Mouse (Mus musculus) ES-Bruce4 (cell line): ENCODE measurements around the gene Ppip5k2. TPM values are rescaled to one million over a fixed set of nuclear protein-coding genes. Genes with fewer than 3 reads are reported as not detected.

ENCODE experiments used
- H3K27ac ChIP-seq: 2 replicates; pipeline ENCODE4 v1.5.1; 2012; ENCODE audit warnings: low read length, inconsistent platforms; ENCODE audit not compliant: insufficient read depth
- H3K27me3 ChIP-seq: 2 replicates; pipeline ENCODE4 v1.6.1; 2012; ENCODE audit warnings: mild to moderate bottlenecking, low read length, inconsistent platforms; ENCODE audit not compliant: control insufficient read depth, poor library complexity, insufficient read depth, severe bottlenecking
- H3K36me3 ChIP-seq: 2 replicates; pipeline ENCODE4 v1.6.1; 2012; ENCODE audit warnings: inconsistent platforms, mild to moderate bottlenecking, low read length, moderate library complexity; ENCODE audit not compliant: control insufficient read depth, poor library complexity, insufficient read depth, severe bottlenecking
- H3K4me1 ChIP-seq: one replicate; pipeline ENCODE4 v1.8.1; 2011; ENCODE audit warnings: low read length; ENCODE audit not compliant: control insufficient read depth, insufficient read depth
- H3K4me3 ChIP-seq: 2 replicates; pipeline ENCODE4 v1.5.1; 2011; ENCODE audit warnings: low read depth, mild to moderate bottlenecking, low read length
- H3K9ac ChIP-seq: 2 replicates; pipeline ENCODE4 v1.6.1; 2012; ENCODE audit warnings: low read depth, mild to moderate bottlenecking, inconsistent platforms; ENCODE audit not compliant: poor library complexity, severe bottlenecking
- H3K9me3 ChIP-seq: replicated peaks from 2 replicates; pipeline ENCODE4 v1.6.1; 2012; ENCODE audit warnings: mild to moderate bottlenecking, low read length, inconsistent platforms; ENCODE audit not compliant: control insufficient read depth, poor library complexity, insufficient read depth, severe bottlenecking
- CTCF ChIP-seq: IDR thresholded peaks from one replicate; pipeline ENCODE4 v1.8.1; 2011; ENCODE audit warnings: low read depth, low read length
- EP300 ChIP-seq: IDR thresholded peaks from 2 replicates; pipeline ENCODE4 v1.6.1; 2011; ENCODE audit warnings: low read depth, low read length; ENCODE audit not compliant: insufficient read depth
- POLR2A ChIP-seq: IDR thresholded peaks from one replicate; pipeline ENCODE4 v1.8.1; 2011; ENCODE audit warnings: low read length; ENCODE audit not compliant: insufficient read depth
- polyA plus RNA-seq: library from polyadenylated mRNA; stranded (reverse); fragments of >200 nt; gene quantifications from 2 replicates; pipeline ENCODE4 v1.2.4, GENCODE M21; 2011; ENCODE audit warnings: low read depth; ENCODE audit not compliant: missing spikeins, insufficient read depth, insufficient read length

Gene Ppip5k2
- polyA plus RNA-seq, 1 experiment = 48.5 TPM

DNA sequence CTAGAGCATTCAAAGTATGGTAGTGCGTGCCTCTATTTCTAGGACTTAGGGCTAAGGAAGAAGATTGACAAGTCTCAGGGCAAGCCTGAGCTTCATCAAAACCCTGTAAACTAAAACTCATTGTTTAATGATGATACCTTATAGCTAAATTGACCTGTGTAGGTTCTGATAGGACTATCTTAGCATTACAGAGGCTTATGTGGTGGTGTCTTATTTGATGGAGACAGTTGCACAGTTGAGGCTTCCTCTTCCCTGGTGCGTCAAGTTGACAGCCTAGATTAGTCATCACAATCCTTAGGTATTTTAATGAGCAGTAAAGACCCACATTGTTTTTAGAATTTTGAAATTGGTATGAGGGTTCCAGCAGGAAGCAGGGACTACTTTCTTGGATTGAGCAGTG, 3.8 kb upstream of the Ppip5k2 start:
- TF ChIP-seq POLR2A (no peak), CTCF (no peak)
- Histone ChIP-seq H3K27ac (no peak overlapping the region), H3K4me3 (no peak overlapping the region), H3K36me3 (no peaks in the 10 kb centered on the region; the same call in 1 of the 2 replicates), H3K4me1 (no peaks in the 10 kb centered on the region), H3K9ac (no peak overlapping the region), H3K27me3 (no peaks in the 10 kb centered on the region), H3K9me3 (0 out of 2 replicates have a peak, but pooled peaks cover 2% of the 10 kb centered on the region)

DNA sequence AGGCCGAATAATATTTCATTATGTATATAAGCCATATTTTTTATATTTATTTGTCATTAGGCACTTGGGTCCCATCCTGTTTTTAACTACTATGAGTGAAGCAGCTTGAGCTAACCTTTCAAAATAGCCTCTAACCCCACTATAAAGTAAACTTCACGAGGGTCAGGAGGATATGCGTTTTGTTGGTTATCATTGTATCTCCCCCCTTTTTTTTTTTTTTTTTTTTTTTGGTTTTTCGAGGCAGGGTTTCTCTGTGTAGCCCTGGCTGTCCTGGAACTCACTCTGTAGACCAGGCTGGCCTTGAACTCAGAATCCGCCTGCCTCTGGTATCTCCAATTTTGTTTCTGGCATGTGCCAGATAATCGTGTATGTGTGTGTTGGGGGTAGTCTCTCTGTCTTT, 3.2 kb upstream of the Ppip5k2 start:
- H3K9me3 ChIP-seq = 0 out of 2 replicates have a peak, but pooled peaks cover 2% of the 10 kb centered on the region
- H3K36me3 ChIP-seq = no peaks in the 10 kb centered on the region; the same call in 1 of the 2 replicates
- H3K9ac ChIP-seq = no peak overlapping the region
- no peak for TF ChIP-seq POLR2A
- TF ChIP-seq EP300 = no peak
- no peak for TF ChIP-seq CTCF
- H3K4me1 ChIP-seq = no peaks in the 10 kb centered on the region
- no peak overlapping the region for H3K27ac ChIP-seq
- no peaks in the 10 kb centered on the region for H3K27me3 ChIP-seq
- no peak overlapping the region for H3K4me3 ChIP-seq

DNA sequence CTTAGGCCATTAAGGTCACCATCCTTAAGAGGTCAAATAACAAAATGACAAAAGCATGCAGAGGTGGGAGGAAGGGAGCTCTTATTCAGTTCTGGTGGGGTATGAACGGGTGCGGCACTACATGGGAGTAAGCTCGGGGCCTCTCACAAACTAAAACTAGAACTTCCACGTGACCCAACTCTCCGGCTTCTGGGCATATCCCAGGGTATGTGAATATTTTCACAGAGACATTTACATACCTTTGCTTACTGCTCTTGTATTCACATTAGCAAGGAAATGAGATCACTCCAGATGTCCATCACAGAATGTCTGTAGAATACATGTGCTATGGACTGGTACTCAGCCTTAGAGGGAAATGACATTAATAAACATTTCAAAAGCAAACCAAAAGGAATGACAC, 1.5 kb upstream of the Ppip5k2 start:
- Histone ChIP-seq H3K4me1 (no peaks in the 10 kb centered on the region), H3K9ac (no peak overlapping the region), H3K27ac (no peak overlapping the region), H3K27me3 (no peaks in the 10 kb centered on the region), H3K36me3 (no peaks in the 10 kb centered on the region; the same call in 1 of the 2 replicates), H3K9me3 (no peaks in the 10 kb centered on the region), H3K4me3 (no peak overlapping the region)
- no peak for TF ChIP-seq EP300
- TF ChIP-seq POLR2A = no peak
- no peak for TF ChIP-seq CTCF

DNA sequence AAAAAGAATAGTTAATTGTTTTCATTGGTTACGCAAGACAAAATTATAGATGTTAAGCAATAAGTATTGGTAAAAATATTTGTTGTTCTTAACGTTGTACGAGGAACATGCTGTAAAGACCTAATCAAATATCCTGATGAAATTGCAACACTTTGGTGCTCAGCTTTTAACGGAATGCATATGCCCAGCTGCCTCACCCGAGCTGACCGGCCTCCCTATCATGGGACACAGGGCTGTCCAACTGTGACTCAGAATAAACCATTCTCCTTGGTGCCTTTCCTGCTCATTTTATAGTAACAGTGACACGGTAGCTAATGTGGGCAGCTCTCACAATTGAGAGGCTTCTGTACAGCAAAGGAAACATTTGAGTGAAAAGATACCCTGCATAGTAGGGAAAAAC, 907 bp upstream of the Ppip5k2 start:
- H3K27me3 ChIP-seq = no peaks in the 10 kb centered on the region
- H3K4me3 ChIP-seq = no peak overlapping the region
- H3K9ac ChIP-seq = 0 out of 2 replicates have a peak overlapping the region, but pooled peaks have one; percentile 74
- no peaks in the 10 kb centered on the region for H3K4me1 ChIP-seq
- H3K9me3 ChIP-seq = no peaks in the 10 kb centered on the region
- H3K36me3 ChIP-seq = no peaks in the 10 kb centered on the region; the same call in 1 of the 2 replicates
- no peak overlapping the region for H3K27ac ChIP-seq
- TF ChIP-seq EP300 = no peak
- TF ChIP-seq CTCF = no peak
- no peak for TF ChIP-seq POLR2A

DNA sequence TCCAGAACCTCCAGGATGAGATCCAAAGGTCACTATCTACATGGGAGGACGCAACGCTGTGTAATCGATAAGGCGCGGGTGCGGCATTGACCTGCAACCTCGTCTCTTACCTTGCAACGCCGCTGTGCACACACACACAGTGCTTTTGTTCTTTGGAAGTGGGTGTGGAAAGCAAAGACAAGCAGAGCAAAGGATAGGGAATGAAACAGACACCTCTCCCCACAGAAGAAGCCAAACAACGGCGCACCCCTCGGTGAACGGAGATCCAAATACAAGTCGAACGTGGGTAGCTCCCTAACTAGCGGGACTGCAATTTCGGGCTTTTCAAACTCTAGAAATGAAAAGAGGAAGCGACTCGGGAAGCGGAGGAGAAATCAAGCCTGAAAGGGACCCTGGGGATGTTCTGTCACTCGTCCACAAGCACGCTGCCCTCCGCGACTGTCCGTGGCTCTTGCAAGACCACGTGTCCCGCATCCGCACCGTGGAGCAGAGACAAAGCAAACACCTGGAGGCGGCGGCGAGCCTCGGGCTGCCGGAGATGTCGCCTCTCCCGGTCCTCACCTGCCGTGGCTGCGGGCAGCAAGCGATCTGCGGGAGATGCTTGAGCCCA, 812 bp downstream of the Ppip5k2 start:
- Histone ChIP-seq H3K4me1 (no peaks in the 10 kb centered on the region), H3K9me3 (no peaks in the 10 kb centered on the region), H3K27ac (no peak overlapping the region), H3K4me3 (peak overlapping the region; percentile 89), H3K9ac (peak overlapping the region; percentile 59), H3K27me3 (no peaks in the 10 kb centered on the region), H3K36me3 (no peaks in the 10 kb centered on the region; the same call in 1 of the 2 replicates)
- no peak for TF ChIP-seq CTCF
- no peak for TF ChIP-seq EP300
- no peak for TF ChIP-seq POLR2A

DNA sequence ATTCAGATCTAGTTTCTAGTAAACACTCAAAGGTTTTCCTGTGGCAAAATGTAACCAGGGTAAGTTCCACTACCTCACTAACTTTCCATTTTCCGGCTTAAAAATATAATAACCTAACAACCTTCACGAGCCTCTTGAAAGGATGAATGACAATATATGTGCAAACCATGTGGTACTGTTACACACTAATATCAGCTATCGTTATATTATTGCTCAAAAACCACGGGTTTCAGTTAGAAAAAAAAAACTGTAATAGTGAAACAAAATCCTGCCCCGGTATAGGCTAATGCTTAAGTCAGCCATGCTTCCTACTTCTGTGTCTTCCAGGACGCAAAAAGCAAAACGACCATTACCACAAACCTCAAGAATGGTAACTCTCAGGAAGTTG, 1.3 kb downstream of the Ppip5k2 start:
- no peak overlapping the region for H3K27ac ChIP-seq
- H3K9me3 ChIP-seq = no peaks in the 10 kb centered on the region
- no peaks in the 10 kb centered on the region for H3K4me1 ChIP-seq
- peak overlapping the region; percentile 59 for H3K9ac ChIP-seq
- H3K4me3 ChIP-seq = peak overlapping the region; percentile 89
- H3K36me3 ChIP-seq = no peaks in the 10 kb centered on the region; the same call in 1 of the 2 replicates
- no peaks in the 10 kb centered on the region for H3K27me3 ChIP-seq
- TF ChIP-seq EP300 = no peak
- no peak for TF ChIP-seq CTCF
- TF ChIP-seq POLR2A = no peak
